Mouse (Mus musculus): ENCODE data around the gene Dnajc16. TPM values are rescaled to one million over a fixed set of nuclear protein-coding genes. Genes with fewer than 3 reads are reported as not detected.

Dnajc16 gene
- polyA plus RNA-seq, 1 experiment from 2014 or later: 3.7 TPM

- TF ChIP-seq EP300 (IDR thresholded peaks at IDR 0.05) (no peak), CTCF (IDR thresholded peaks at IDR 0.05) (no peak)
- H3K27me3 ChIP-seq (replicated peaks; ENCODE audit: insufficient read depth, low read length): no peaks in the 10 kb centered on the region
- DNase-seq (ENCODE audit: low spot score) (no peak), ATAC-seq (no peak)
- 84% methylated on average over 8 of the region's 8 CpGs for WGBS
- no peaks in the 10 kb centered on the region for H3K9me3 ChIP-seq (ENCODE audit: low read length)
- peaks cover 39% of the 10 kb centered on the region; the same call in 1 of the 2 replicates for H3K36me3 ChIP-seq (ENCODE audit: insufficient read depth, low read length)
- no peak overlapping the region for H3K27ac ChIP-seq (ENCODE audit: low read length)
- no peak overlapping the region for H3K4me2 ChIP-seq (replicated peaks; ENCODE audit: low read depth, low read length)
- no peak overlapping the region for H3K9ac ChIP-seq (replicated peaks; ENCODE audit: low read depth)
- no peaks in the 10 kb centered on the region for H3K4me1 ChIP-seq (ENCODE audit: insufficient read depth, low read depth, low read length)
- no peak overlapping the region for H3K4me3 ChIP-seq (ENCODE audit: low read depth, low read length)
These were observed 18.9 kb downstream of the Dnajc16 start for GRCm38 (mm10) chr4:141771823-141772222.

DNA sequence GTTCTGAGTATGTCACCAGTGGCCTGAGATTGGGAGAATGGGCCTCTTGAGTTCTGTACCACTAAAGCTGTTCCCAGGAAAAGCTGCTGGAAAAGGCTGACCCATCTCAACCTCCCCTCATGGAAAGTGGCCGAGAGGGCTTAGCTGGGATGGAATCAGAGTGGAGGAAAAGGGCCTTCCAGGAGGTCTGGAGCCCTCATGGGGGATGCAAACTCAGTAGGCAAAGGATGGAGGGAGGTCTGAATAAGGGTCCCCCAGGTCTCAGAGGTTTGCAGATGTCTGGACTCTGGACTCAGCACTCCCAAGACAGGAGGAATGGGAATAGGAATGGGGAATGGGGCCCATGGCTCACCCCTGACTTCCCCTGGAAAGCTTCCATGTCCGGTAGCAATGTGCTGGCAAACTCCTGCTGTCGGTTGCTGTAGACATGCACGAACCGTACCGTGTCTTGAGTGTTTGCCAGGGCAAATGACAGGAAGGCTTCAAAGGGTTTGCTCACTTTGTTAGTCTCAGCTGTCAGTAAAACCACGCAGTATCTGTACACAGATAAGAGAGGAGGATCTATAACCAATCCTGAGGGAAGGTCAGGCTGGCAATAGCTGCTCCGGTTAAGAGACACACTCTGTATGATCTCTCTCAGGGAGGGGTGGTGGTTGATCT is 21.1 kb downstream of the Dnajc16 start:
- DNase-seq (ENCODE audit: low spot score) (no peak), ATAC-seq (no peak)
- H3K4me2 ChIP-seq (replicated peaks; ENCODE audit: low read depth, low read length): no peak overlapping the region
- TF ChIP-seq EP300 (IDR thresholded peaks at IDR 0.05): no peak
- H3K4me3 ChIP-seq (ENCODE audit: low read depth, low read length): no peak overlapping the region
- no peak overlapping the region for H3K9ac ChIP-seq (replicated peaks; ENCODE audit: low read depth)
- H3K36me3 ChIP-seq (ENCODE audit: insufficient read depth, low read length): peaks cover 29% of the 10 kb centered on the region; the same call in 1 of the 2 replicates
- H3K4me1 ChIP-seq (ENCODE audit: insufficient read depth, low read depth, low read length): 0 out of 2 replicates have a peak, but pooled peaks cover 4% of the 10 kb centered on the region
- H3K9me3 ChIP-seq (ENCODE audit: low read length): no peaks in the 10 kb centered on the region
- no peak overlapping the region for H3K27ac ChIP-seq (ENCODE audit: low read length)
- WGBS: 55% methylated on average over 8 of the region's 8 CpGs
- H3K27me3 ChIP-seq (replicated peaks; ENCODE audit: insufficient read depth, low read length): no peaks in the 10 kb centered on the region

GRCm38 (mm10) chr4:141767353-141768036 is 23.2 kb downstream of the Dnajc16 start:
- H3K36me3 ChIP-seq (ENCODE audit: insufficient read depth, low read length): peaks cover 28% of the 10 kb centered on the region; the same call in 1 of the 2 replicates

GRCm38 (mm10) chr4:141766668-141767352 is 23.9 kb downstream of the Dnajc16 start:
- Histone ChIP-seq H3K9me3 (ENCODE audit: low read length) (no peaks in the 10 kb centered on the region), H3K4me2 (replicated peaks; ENCODE audit: low read depth, low read length) (peak overlapping the region; percentile 17; the same call in 1 of the 2 replicates), H3K9ac (replicated peaks; ENCODE audit: low read depth) (no peak overlapping the region), H3K4me3 (ENCODE audit: low read depth, low read length) (no peak overlapping the region), H3K4me1 (ENCODE audit: insufficient read depth, low read depth, low read length) (0 out of 2 replicates have a peak, but pooled peaks cover 4% of the 10 kb centered on the region), H3K27me3 (replicated peaks; ENCODE audit: insufficient read depth, low read length) (no peaks in the 10 kb centered on the region), H3K27ac (ENCODE audit: low read length) (peak overlapping the region; percentile 69), H3K36me3 (ENCODE audit: insufficient read depth, low read length) (peaks cover 32% of the 10 kb centered on the region)
- no peak for TF ChIP-seq CTCF (IDR thresholded peaks at IDR 0.05)
- TF ChIP-seq EP300 (IDR thresholded peaks at IDR 0.05): no peak
- DNase-seq (ENCODE audit: low spot score) (peak; percentile 78), ATAC-seq (peak; percentile 80)
- WGBS: 38% methylated on average over 19 of the region's 19 CpGs

More at GRCm38 (mm10) chr4:141767353-141768036, 23.2 kb downstream of the Dnajc16 start:
- Histone ChIP-seq H3K9ac (replicated peaks; ENCODE audit: low read depth) (no peak overlapping the region), H3K9me3 (ENCODE audit: low read length) (no peaks in the 10 kb centered on the region), H3K27me3 (replicated peaks; ENCODE audit: insufficient read depth, low read length) (no peaks in the 10 kb centered on the region), H3K4me2 (replicated peaks; ENCODE audit: low read depth, low read length) (peak overlapping the region; percentile 17; the same call in 1 of the 2 replicates), H3K4me1 (ENCODE audit: insufficient read depth, low read depth, low read length) (0 out of 2 replicates have a peak, but pooled peaks cover 4% of the 10 kb centered on the region), H3K4me3 (ENCODE audit: low read depth, low read length) (no peak overlapping the region), H3K27ac (ENCODE audit: low read length) (peak overlapping the region; percentile 69)
- peak; percentile 68 for DNase-seq (ENCODE audit: low spot score)
- peak; percentile 86 for ATAC-seq
- 61% methylated on average over 19 of the region's 19 CpGs for WGBS
- TF ChIP-seq EP300 (IDR thresholded peaks at IDR 0.05) (no peak), CTCF (IDR thresholded peaks at IDR 0.05) (no peak)

GRCm38 (mm10) chr4:141766316-141766667 is 24.4 kb downstream of the Dnajc16 start:
- Histone ChIP-seq H3K27me3 (replicated peaks; ENCODE audit: insufficient read depth, low read length) (no peaks in the 10 kb centered on the region), H3K27ac (ENCODE audit: low read length) (peak overlapping the region; percentile 69), H3K36me3 (ENCODE audit: insufficient read depth, low read length) (peaks cover 32% of the 10 kb centered on the region), H3K4me3 (ENCODE audit: low read depth, low read length) (no peak overlapping the region), H3K4me2 (replicated peaks; ENCODE audit: low read depth, low read length) (peak overlapping the region; percentile 17; the same call in 1 of the 2 replicates), H3K9ac (replicated peaks; ENCODE audit: low read depth) (no peak overlapping the region), H3K9me3 (ENCODE audit: low read length) (no peaks in the 10 kb centered on the region), H3K4me1 (ENCODE audit: insufficient read depth, low read depth, low read length) (0 out of 2 replicates have a peak, but pooled peaks cover 4% of the 10 kb centered on the region)
- ATAC-seq (0 out of 2 replicates have a peak, but pooled peaks have one; percentile 0), DNase-seq (ENCODE audit: low spot score) (peak; percentile 23)
- WGBS: 55% methylated on average over 8 of the region's 8 CpGs
- TF ChIP-seq CTCF (IDR thresholded peaks at IDR 0.05) (no peak), EP300 (IDR thresholded peaks at IDR 0.05) (no peak)

GRCm38 (mm10) chr4:141765008-141765407 is 25.7 kb downstream of the Dnajc16 start:
- TF ChIP-seq EP300 (IDR thresholded peaks at IDR 0.05): no peak
- no peak for TF ChIP-seq CTCF (IDR thresholded peaks at IDR 0.05)
- H3K36me3 ChIP-seq (ENCODE audit: insufficient read depth, low read length): peaks cover 24% of the 10 kb centered on the region
- WGBS: 96% methylated on average over 3 of the region's 3 CpGs

More at GRCm38 (mm10) chr4:141765008-141765407, 25.7 kb downstream of the Dnajc16 start:
- H3K4me2 ChIP-seq (replicated peaks; ENCODE audit: low read depth, low read length): no peak overlapping the region
- no peak for ATAC-seq
- no peak overlapping the region for H3K4me3 ChIP-seq (ENCODE audit: low read depth, low read length)
- DNase-seq (ENCODE audit: low spot score): no peak
- H3K9me3 ChIP-seq (ENCODE audit: low read length): no peaks in the 10 kb centered on the region
- no peak overlapping the region for H3K27ac ChIP-seq (ENCODE audit: low read length)
- no peaks in the 10 kb centered on the region for H3K27me3 ChIP-seq (replicated peaks; ENCODE audit: insufficient read depth, low read length)
- no peak overlapping the region for H3K9ac ChIP-seq (replicated peaks; ENCODE audit: low read depth)
- 0 out of 2 replicates have a peak, but pooled peaks cover 4% of the 10 kb centered on the region for H3K4me1 ChIP-seq (ENCODE audit: insufficient read depth, low read depth, low read length)
